Mouse (Mus musculus): Measurements from ENCODE around the gene Cabp5.
"Not testable (repeated sequence)": the region's sequence is repeated elsewhere in the genome, so short reads cannot be mapped to it uniquely, and the experiment has no call there.

Cabp5 gene

DNA sequence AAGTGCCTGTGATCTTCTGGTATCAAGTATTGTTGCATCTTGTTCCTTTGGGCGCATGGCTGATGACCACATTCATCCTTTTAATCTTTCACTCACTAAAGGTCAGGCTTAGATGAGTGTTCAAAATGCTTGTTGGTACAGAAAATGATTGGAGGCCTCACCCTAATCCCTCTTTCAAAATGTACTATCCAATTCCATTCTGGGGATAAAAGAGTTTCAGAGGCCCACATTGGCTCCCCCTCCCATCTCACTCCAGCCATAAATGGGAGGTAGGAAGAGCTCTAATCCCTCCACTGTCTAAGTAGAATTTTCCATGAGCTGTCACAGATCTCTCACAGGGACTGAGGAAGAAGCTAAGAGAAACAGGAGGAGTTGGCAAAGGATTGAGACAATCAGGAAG is at the start of gene Cabp5:
Gene Cabp5, plus strand, starts transcription at position 301 of the 400 bp plus-strand sequence.
- ATAC-seq (ENCODE audit: insufficient number of reproducible peaks, low FRiP score, low TSS enrichment): no peak

DNA sequence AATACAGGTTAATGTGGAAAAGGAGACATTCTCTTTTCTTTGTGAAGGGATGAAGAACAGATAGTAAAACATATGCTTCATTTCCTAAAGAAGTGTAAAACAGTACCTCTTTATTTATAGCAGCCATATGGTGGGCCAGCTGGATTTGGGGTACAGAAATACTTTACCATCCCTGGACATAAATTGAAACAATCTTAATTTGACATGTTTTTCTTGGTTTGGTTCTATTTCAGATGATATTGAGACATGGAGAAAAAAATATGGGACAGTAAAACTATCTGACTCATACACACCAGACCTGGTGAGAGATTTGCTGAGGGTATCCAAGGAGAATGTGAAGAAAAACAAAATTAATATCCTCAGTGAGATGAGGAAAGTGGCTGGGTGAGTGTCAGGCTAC is 42.0 kb upstream of the Cabp5 start:
- ATAC-seq (ENCODE audit: insufficient number of reproducible peaks, low FRiP score, low TSS enrichment): no peak

DNA sequence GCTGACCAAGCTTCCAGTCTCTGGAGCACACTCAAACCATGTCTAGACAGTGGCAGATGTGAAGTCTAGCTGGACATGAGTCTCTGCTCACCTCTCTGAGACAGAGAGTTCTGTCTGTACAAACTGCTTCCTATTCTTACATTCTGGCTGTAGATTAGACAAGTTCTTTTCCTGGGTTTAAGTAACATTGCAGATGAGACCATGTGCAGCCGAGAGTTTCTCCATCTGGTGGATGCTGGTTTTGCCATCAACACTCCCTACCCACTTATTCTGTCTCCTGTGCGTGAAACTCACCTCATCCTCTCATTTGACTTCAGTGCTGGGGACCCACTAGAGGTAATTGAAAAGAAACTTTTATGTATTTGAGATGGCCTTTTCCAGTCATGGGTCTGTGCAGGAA is 17.3 kb upstream of the Cabp5 start:
- ATAC-seq (ENCODE audit: insufficient number of reproducible peaks, low FRiP score, low TSS enrichment): no peak

DNA sequence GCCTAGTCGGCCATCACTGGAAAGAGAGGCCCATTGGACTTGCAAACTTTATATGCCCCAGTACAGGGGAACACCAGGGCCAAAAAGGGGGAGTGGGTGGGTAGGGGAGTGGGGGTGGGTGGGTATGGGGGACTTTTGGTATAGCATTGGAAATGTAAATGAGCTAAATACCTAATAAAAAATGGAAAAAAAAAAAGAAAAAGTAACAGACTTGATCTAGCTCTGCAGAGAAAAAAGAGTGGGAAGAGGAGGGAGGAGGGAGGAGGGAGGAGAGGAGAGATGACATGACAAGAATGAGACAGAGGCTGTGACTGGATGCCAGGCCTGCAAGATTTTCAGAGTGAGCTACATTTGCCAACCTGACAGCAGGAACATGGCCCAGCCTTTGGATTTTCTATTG is 52.6 kb downstream of the Cabp5 start, which contains the start of gene Bsph1:
Gene Bsph1, plus strand, starts transcription at position 301 of the 400 bp plus-strand sequence.
- not testable (repeated sequence) for ATAC-seq (ENCODE audit: insufficient number of reproducible peaks, low FRiP score, low TSS enrichment)
